Comparison of ENCODE assay signal across 35 mouse cellular contexts in genomic region chr5:57921140-57921539, GRCm38 (mm10).
"Had no signal": no experiment of that assay in that cellular context is flagged by ENCODE, and none has a peak within 500 bp of the region (broad histone marks: within the 10 kb centered on the region; RNA-seq: fewer than 3 reads in every experiment).

No protein-coding gene starts in this region.

- H3K27me3 ChIP-seq: heart, embryonic 12.5 days; heart, embryonic 13.5 days; heart, embryonic 15.5 days; hindbrain, embryonic 12.5 days; hindbrain, embryonic 13.5 days; hindbrain, embryonic 15.5 days; intestine, embryonic 15.5 days; kidney, embryonic 15.5 days had no signal

- ATAC-seq: hindbrain, embryonic 16.5 days; hindbrain, postnatal 0 days; inflammation-experienced regulatory T-cells, adult 6 months; intestine, embryonic 15.5 days; intestine, embryonic 16.5 days; intestine, postnatal 0 days had no signal

- H3K27ac ChIP-seq: heart, embryonic 10.5 days; heart, embryonic 13.5 days; heart, embryonic 15.5 days; hindbrain, embryonic 10.5 days; hindbrain, embryonic 12.5 days; hindbrain, embryonic 13.5 days; hindbrain, embryonic 14.5 days; hindbrain, embryonic 15.5 days; hindbrain, postnatal 0 days; intestine, embryonic 15.5 days; kidney, embryonic 15.5 days; kidney, postnatal 0 days; layer of hippocampus, adult 2 months had no signal

- H3K9me3 ChIP-seq: heart, embryonic 10.5 days; heart, embryonic 12.5 days; heart, embryonic 13.5 days; heart, embryonic 15.5 days; hindbrain, embryonic 10.5 days; hindbrain, embryonic 12.5 days; hindbrain, embryonic 13.5 days; hindbrain, embryonic 15.5 days; intestine, embryonic 15.5 days; kidney, embryonic 15.5 days had no signal

- H3K4me3 ChIP-seq: heart, embryonic 10.5 days; heart, embryonic 12.5 days; heart, embryonic 13.5 days; heart, embryonic 15.5 days; hindbrain, embryonic 10.5 days; hindbrain, embryonic 12.5 days; hindbrain, embryonic 13.5 days; hindbrain, embryonic 15.5 days; intestine, embryonic 15.5 days; kidney, embryonic 15.5 days; layer of hippocampus, adult 2 months had no signal

- H3K4me1 ChIP-seq: heart, embryonic 10.5 days; heart, embryonic 12.5 days; heart, embryonic 13.5 days; heart, embryonic 15.5 days; hindbrain, embryonic 10.5 days; hindbrain, embryonic 12.5 days; hindbrain, embryonic 13.5 days; hindbrain, embryonic 15.5 days; intestine, embryonic 15.5 days; kidney, embryonic 15.5 days had no signal

- H3K36me3 ChIP-seq: heart, embryonic 10.5 days; heart, embryonic 12.5 days; heart, embryonic 13.5 days; heart, embryonic 15.5 days; hindbrain, embryonic 10.5 days; hindbrain, embryonic 12.5 days; hindbrain, embryonic 13.5 days; hindbrain, embryonic 15.5 days; intestine, embryonic 15.5 days; kidney, embryonic 15.5 days had no signal

- H3K9ac ChIP-seq: heart, embryonic 12.5 days; heart, embryonic 13.5 days; heart, embryonic 15.5 days; hindbrain, embryonic 12.5 days; hindbrain, embryonic 13.5 days; hindbrain, embryonic 14.5 days; hindbrain, embryonic 15.5 days; intestine, embryonic 15.5 days; kidney, embryonic 15.5 days had no signal

- DNase-seq: heart, postnatal 10 days; heart, postnatal 14 days; heart, postnatal 36 days; heart, postnatal 4 days; kidney, adult 11 months; kidney, adult 18-20 months; kidney, adult 2 months; kidney, adult 8-10 months; kidney, adult 9 months; kidney, postnatal 10 days; kidney, postnatal 14 days; kidney, postnatal 25 days; kidney, postnatal 36 days; kidney, postnatal 4 days; layer of hippocampus, adult 9-11 months; layer of hippocampus, postnatal 36 days had no signal

- H3K4me2 ChIP-seq: heart, embryonic 11.5 days; heart, embryonic 12.5 days; heart, embryonic 13.5 days; heart, embryonic 15.5 days; hindbrain, embryonic 12.5 days; hindbrain, embryonic 13.5 days; hindbrain, embryonic 14.5 days; hindbrain, embryonic 15.5 days; intestine, embryonic 15.5 days; kidney, embryonic 15.5 days had no signal
